Mouse (Mus musculus) bone marrow macrophage, adult 2 months (primary cell): ENCODE measurements around the gene Hoxb1. TPM values are rescaled to one million over a fixed set of nuclear protein-coding genes. Genes with fewer than 3 reads are reported as not detected.

Experiments used
- H3K27ac ChIP-seq: 2 replicates; pipeline ENCODE4 v1.5.1; 2012; ENCODE audit warnings: low read depth, low read length; ENCODE audit not compliant: insufficient read depth
- H3K4me1 ChIP-seq: 2 replicates; pipeline ENCODE4 v1.6.1; 2012; ENCODE audit warnings: low read length; ENCODE audit not compliant: control insufficient read depth, insufficient read depth
- H3K4me3 ChIP-seq: 2 replicates; pipeline ENCODE4 v1.5.1; 2012; ENCODE audit warnings: mild to moderate bottlenecking, low read length, moderate library complexity; ENCODE audit not compliant: insufficient read depth
- CTCF ChIP-seq: IDR thresholded peaks from 2 replicates; pipeline ENCODE4 v1.5.1; 2012; ENCODE audit warnings: low read depth, mild to moderate bottlenecking, low read length, moderate library complexity
- POLR2A ChIP-seq: IDR thresholded peaks from 2 replicates; pipeline ENCODE4 v1.6.1; 2012; ENCODE audit warnings: mild to moderate bottlenecking, low read depth, low read length, borderline replicate concordance
- polyA plus RNA-seq: library from polyadenylated mRNA; stranded (reverse); fragments of >200 nt; gene quantifications from 2 replicates; pipeline ENCODE4 v1.2.4, GENCODE M21; 2012; ENCODE audit not compliant: missing spikeins, insufficient read depth, insufficient read length

The Hoxb1 gene
- polyA plus RNA-seq, 1 experiment: not detected

DNA sequence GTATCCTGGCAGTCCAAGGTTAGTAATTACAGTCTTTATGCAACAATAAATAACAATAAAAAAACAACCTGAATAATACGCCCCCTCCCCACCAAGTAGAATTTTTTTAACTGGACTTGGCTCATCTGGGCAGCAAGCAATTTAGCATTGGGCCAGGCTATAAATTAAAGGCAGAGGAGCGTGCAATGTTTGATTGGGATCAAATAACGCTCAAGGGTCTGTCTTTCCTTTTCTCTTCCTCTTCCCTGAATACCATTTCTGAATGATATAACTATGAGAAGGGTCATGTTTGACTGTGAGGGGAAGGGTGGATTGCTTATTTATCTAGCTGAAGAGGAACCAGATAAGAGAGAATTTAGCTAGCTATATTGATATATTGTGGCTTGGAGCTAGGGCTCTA, 16.6 kb upstream of the Hoxb1 start:
- H3K27ac ChIP-seq: no peak overlapping the region
- TF ChIP-seq POLR2A (no peak), CTCF (no peak)
- no peaks in the 10 kb centered on the region for H3K4me1 ChIP-seq
- no peak overlapping the region for H3K4me3 ChIP-seq

GRCm38 (mm10) chr11:96349491-96350340, 15.8 kb upstream of the Hoxb1 start:
- Histone ChIP-seq H3K4me1 (no peaks in the 10 kb centered on the region), H3K27ac (no peak overlapping the region), H3K4me3 (no peak overlapping the region)
- no peak for TF ChIP-seq CTCF
- TF ChIP-seq POLR2A: no peak

- Histone ChIP-seq H3K27ac (no peak within 1 kb of the TSS), H3K4me1 (no peaks in the 10 kb centered on the region), H3K4me3 (no peak within 1 kb of the TSS)
- TF ChIP-seq CTCF (no peak), POLR2A (no peak)
These were observed 15.3 kb upstream of the Hoxb1 start, which contains the start of gene Hoxb2 for GRCm38 (mm10) chr11:96350341-96350624. Hoxb2 (plus strand) TSS chr11:96350525.

DNA sequence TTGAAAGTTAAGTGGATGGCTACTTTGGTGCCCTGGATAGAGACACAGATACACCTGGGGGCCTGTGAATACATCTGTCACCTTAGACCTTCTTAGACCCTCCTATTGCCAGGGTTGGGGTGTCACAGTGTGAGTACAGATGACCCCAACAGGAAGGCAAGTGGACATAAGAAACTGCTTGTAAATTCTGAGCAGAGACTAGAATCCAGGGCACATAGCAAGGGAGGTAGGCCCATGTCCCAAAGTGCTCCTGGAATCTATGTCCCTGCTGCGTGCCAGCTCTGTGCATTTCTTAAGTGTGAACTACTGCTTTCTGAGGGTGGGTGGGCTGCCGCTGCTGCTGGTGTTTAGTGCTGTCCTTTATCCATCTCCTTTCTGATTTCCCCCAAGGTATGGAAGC, 14.8 kb upstream of the Hoxb1 start:
- TF ChIP-seq POLR2A (no peak), CTCF (no peak)

DNA sequence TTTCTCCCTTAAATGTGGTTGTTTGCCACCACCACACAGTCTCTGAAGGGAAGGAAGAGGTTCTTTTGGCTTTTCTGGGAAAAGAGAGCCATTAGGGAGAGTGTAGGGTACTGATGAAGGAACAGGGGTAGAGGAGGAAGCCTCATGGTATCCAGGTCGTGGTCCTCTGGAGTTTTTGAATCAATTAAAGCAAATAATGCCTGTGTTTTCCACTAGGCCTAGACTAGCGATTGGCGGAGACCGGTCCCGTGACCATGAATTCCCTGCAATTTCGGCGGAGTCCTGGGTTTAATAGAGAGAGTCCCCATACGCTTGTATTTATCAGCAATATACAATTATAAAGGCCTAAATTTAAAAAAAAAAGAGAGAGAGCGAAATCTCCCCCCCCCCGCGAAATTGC, 14.2 kb upstream of the Hoxb1 start:
- no peak for TF ChIP-seq CTCF
- no peak for TF ChIP-seq POLR2A
- Histone ChIP-seq H3K27ac (no peak overlapping the region), H3K4me3 (no peak overlapping the region), H3K4me1 (no peaks in the 10 kb centered on the region)

More for the DNA sequence above, 14.8 kb upstream of the Hoxb1 start:
- no peaks in the 10 kb centered on the region for H3K4me1 ChIP-seq
- H3K27ac ChIP-seq: no peak overlapping the region
- H3K4me3 ChIP-seq: no peak overlapping the region

DNA sequence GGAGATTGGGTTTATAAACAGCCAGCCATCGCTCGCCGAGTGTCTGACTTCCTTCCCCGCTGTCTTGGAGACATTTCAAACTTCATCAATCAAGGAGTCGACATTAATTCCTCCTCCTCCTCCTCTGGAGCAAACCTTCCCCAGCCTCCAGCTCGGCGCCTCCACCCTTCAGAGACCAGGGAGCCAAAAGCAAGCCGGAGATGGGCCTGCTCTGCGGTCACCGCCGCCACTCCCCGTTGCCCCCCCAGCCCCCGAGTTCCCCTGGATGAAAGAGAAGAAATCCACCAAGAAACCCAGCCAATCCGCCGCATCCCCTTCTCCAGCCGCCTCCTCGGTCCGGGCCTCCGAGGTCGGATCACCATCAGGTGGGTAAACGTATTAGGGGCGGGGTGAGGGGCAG, 13.7 kb upstream of the Hoxb1 start:
- Histone ChIP-seq H3K4me1 (no peaks in the 10 kb centered on the region), H3K4me3 (no peak overlapping the region), H3K27ac (no peak overlapping the region)
- TF ChIP-seq CTCF (no peak), POLR2A (no peak)

- H3K4me3 ChIP-seq: no peak overlapping the region
- no peak for TF ChIP-seq POLR2A
- TF ChIP-seq CTCF: no peak
- no peak overlapping the region for H3K27ac ChIP-seq
- no peaks in the 10 kb centered on the region for H3K4me1 ChIP-seq
These were observed 12.6 kb upstream of the Hoxb1 start for GRCm38 (mm10) chr11:96352691-96353521.

GRCm38 (mm10) chr11:96353522-96353841, 12.1 kb upstream of the Hoxb1 start:
- H3K27ac ChIP-seq: no peak overlapping the region
- H3K4me3 ChIP-seq: no peak overlapping the region
- TF ChIP-seq POLR2A (no peak), CTCF (no peak)
- no peaks in the 10 kb centered on the region for H3K4me1 ChIP-seq

GRCm38 (mm10) chr11:96353939-96354338, 11.6 kb upstream of the Hoxb1 start:
- TF ChIP-seq POLR2A: no peak
- TF ChIP-seq CTCF: no peak
- H3K4me3 ChIP-seq: no peak overlapping the region
- H3K4me1 ChIP-seq: no peaks in the 10 kb centered on the region
- no peak overlapping the region for H3K27ac ChIP-seq

DNA sequence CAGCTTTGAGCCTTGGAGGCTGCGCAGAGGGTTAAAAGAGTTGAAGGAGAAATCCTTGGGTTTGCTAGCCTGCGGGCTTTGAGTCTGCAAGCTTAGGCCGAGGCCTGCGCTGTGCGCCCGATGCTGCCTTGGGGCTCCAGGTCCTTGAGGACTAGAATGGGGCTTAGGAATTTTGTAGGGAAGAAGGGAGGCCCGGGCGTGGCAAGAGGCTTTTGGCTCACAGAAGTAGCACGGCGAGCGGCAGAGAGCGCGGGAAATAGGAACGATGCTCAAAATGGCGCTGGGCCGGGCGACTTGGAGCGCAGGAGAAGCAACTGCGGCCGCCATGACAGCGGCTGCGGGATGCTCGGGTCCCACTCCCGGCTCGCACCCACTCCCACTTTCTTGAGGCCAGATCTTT, 11.2 kb upstream of the Hoxb1 start:
- H3K27ac ChIP-seq: no peak overlapping the region
- no peak overlapping the region for H3K4me3 ChIP-seq
- no peaks in the 10 kb centered on the region for H3K4me1 ChIP-seq
- no peak for TF ChIP-seq CTCF
- no peak for TF ChIP-seq POLR2A
